Mouse (Mus musculus): ENCODE data around the gene Clpp.

Clpp gene

DNA sequence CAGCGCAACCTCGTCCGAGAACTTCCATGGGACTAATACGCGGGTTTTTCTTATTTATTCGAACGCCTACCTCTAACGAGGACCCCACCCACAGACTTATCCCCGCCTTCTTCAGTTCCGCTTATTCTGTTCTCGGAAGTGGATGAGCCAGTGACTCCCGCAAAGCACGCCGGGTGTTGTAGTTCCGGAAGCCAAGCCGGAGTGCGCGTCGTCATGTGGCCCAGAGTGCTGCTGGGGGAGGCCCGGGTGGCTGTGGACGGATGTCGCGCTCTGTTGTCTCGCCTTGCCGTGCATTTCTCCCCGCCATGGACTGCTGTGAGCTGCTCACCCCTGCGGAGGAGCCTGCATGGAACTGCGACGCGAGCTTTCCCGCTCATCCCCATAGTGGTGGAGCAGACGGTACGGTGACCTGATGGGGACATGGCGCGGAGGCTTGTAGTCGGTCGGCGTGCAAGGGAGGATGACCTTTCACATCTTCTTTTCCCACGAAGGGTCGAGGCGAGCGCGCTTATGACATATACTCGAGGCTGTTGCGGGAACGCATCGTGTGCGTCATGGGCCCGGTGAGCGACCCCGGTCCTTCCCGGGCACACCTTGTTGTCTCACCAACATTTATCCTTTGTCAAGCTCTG, at the start of gene Clpp:
Gene Clpp (plus strand): TSS at position 191 of the 632 bp plus-strand sequence.
- peak; percentile 97 for DNase-seq (ENCODE audit: low read depth)

- DNase-seq (ENCODE audit: low read depth): peak; percentile 62
These were observed 39.2 kb upstream of the Clpp start for GRCm38 (mm10) chr17:56950915-56951314.

DNA sequence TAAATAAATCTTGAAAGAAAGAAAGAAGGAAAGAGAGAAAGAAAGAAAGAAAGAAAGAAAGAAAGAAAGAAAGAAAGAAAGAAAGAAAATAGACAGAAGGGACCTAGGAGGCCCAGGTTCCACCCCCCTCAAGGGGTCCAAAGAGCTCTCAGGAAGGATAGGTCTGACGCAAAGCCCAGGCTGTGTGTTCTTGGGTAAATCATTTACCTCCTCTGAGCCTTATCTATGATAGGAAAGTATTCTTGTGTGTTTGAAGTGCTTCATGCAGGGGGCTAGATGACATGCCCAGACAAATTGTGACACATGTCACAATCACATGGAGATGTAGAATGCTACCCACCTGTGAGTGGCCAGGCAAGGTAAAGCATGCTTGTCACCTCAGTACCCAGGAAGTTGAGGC, 37.5 kb upstream of the Clpp start:
- DNase-seq (ENCODE audit: low read depth): no peak

- no peak for DNase-seq (ENCODE audit: low read depth)
These were observed 35.2 kb upstream of the Clpp start for GRCm38 (mm10) chr17:56954871-56955270.

DNA sequence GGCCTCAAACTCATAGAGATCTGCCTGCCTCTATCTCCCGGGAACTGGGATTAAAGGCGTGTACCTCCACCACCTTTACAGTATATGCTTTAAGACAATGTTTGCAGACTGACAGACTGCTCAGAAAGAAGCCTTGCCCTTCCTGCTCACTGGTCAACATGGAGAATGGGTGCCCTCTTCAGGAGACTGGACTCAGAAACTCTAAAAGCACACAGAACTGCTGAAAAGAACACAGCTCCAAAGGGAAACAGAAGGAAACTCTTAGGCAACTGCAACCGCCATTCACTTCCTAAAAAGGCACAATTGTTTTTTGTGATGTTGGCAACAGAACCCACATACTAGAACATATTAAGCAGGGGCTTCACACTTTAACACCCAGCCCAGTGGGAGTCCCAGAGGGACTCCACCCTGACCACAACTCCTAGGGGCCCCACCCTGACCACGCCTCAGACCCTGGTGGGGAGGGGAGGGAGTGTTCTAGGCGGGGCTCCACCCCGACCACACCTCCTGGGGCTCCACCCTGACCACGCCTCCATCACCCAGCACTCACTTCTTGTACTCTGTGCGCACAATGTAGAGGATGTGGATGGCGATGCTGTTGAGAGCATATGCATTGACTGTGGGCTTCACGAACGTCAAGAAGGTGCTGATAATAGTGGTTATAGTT, 32.2 kb upstream of the Clpp start:
- peak; percentile 68 for DNase-seq (ENCODE audit: low read depth)

DNA sequence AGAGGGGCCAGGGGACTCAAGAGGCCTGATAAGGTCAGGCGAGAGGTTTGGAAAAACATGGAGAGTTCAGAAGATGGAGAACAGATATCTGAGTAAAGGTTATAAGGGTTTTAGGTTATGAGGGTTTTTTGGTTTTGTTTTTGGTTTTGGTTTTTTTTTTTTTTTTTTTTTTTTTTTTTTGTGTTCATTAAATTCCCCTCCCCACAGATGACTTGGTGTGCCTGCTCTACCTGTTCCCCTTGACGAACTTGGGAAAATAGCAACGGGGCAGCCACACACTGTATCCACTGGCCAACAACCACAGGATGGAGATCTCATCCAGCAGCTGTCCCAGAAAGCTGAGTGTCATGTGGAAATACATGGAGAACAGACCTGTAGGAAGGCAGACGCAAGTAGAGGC, 31.4 kb upstream of the Clpp start:
- no peak for DNase-seq (ENCODE audit: low read depth)

- DNase-seq (ENCODE audit: low read depth): no peak
These were observed 28.2 kb upstream of the Clpp start for GRCm38 (mm10) chr17:56961880-56962279.

DNA sequence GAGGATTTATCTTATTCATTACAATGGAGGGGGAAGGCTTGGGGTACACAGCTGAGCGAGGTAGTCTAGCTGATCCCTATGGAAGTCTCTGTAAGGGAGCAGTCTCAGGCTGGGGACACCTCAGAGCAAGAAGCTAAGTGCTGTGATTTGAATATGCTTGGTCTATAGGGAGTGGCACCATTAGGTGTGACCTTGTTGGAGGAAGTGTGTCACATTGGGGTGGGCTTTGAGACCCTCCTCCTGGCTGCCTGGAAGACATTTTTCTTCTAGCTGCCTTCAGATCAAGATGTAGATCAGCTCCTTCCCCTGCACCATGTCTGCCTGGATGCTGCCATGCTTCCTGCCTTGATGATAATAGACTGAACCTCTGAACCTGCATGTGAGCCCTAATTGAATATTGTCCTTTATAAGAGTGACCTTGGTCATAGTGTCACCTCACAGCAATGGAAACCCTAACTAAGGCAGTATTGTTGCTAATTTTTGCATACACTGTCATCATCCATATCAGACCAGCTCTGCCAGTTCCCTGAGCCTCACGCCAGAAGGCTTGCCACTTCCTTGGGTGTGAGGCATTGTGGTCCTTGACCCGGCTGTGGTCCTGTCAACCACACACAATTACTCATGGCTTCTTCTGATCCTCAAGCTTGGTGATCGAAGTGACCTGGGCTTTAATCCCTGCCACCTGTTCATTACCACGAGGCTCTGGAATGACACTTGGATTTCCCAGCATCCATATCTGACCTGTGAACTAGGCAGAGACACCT, 27.3 kb upstream of the Clpp start:
- DNase-seq (ENCODE audit: low read depth): no peak

DNA sequence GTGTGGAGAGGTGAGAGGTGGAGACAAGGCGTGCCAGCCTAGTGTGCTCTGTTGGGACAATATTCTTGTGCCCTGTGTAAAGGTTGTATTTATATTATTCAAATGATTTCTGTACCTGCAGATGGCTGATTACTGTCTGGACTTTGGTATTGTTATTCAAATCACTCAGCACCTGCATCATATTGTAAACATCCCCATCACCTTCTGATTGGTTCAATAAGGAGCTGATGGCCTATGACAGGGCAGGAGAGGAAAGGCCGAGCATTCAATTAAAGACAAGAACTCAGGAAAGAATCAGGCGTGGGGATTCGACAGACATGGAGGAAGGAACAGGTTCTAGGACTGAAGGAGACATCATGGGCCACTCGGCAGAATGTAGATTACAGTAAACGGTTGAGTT, 26.5 kb upstream of the Clpp start:
- no peak for DNase-seq (ENCODE audit: low read depth)

GRCm38 (mm10) chr17:56969321-56969720, 20.8 kb upstream of the Clpp start:
- no peak for DNase-seq (ENCODE audit: low read depth)

GRCm38 (mm10) chr17:56970081-56970480, 20.0 kb upstream of the Clpp start:
- DNase-seq (ENCODE audit: low read depth): no peak

GRCm38 (mm10) chr17:56973956-56974707, 16.0 kb upstream of the Clpp start:
- no peak for DNase-seq (ENCODE audit: low read depth)

DNA sequence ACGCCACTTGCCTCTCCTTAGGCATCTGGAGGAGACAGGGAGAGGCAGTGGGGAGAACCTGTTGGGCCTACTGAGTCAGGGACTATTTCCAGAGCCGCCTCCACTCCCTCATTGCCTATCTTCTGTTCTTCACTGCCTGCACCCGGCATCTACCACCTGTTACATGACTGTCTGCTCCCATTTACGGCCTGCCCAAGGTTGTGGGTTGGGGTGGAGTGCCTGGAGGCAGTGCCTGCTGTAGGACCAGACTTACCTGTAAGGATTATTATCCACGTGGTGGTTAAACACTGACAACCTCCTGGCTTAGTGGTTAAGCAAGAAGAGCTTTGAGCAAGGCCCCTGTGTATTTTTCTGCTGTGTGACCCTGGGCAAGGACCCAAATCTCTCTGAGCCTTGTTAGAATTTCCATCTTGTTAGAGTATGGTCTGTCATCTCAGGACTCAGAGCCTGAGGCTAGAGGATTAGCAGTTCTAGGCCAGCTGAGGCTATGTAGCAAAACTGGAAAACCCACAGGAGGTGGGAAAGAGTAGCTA, 15.3 kb upstream of the Clpp start:
- no peak for DNase-seq (ENCODE audit: low read depth)

GRCm38 (mm10) chr17:56975391-56975790, 14.7 kb upstream of the Clpp start:
- DNase-seq (ENCODE audit: low read depth): no peak

DNA sequence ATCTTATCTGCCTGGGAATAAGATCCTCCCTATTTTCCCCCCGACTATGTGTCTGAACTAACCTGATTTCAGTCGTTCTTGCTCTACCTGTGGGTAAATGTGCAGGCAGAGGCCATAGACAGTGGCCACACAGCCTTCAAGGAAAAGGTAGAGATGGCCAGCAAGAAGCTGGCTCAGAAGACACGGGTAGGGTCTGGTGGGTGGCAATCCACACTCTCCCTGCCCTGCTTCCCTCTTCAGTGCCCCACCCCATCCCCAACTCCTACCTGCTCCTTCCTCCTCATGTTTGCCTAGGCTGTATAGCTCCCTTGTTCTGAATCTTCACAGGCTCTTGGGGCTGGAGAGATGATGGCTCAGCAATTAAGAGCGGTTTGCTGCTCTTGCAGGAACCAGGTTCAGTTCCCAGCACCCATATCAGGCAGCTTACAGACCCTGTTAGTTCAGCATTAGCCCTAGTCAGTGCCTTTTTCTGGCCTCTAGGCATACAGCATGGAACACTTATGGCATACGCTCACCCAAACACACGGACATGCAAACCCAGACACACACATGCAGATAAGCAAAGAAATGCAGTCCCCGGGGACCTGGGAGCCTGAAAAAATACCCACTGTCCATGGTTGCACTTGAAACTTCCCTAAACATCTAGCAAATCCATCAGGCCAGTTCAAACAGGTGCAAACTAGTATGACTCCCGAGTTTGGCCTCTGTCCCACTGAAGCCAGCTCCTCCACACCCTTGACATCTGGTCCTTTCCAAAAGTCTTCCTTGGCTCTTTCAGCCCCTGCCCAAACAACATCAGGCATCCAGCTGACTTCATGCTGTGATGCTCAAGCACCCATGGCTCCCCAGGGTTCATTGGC, 13.3 kb upstream of the Clpp start:
- DNase-seq (ENCODE audit: low read depth): no peak

- DNase-seq (ENCODE audit: low read depth): no peak
These were observed 10.6 kb upstream of the Clpp start for GRCm38 (mm10) chr17:56979524-56979923.

DNA sequence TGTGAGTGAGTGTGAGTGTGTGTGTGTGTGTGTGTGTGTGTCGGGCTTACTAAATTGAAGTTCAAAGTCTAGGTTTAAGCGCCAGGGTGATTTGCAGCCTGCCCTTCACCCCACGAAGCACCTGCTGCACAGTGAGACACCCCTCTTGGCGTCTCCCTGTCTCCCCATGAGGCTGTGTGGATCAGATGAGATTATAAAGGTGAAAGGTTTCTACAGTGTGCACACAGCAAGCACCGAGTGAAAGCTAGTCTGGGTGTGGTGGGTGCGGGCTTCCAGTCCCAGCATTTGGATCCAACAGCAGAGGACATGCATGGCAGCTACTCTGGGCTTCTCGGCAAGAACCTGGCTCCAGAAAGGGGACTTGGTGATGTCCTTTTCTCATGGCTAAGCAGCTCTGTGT, 9.1 kb upstream of the Clpp start:
- DNase-seq (ENCODE audit: low read depth): no peak

DNA sequence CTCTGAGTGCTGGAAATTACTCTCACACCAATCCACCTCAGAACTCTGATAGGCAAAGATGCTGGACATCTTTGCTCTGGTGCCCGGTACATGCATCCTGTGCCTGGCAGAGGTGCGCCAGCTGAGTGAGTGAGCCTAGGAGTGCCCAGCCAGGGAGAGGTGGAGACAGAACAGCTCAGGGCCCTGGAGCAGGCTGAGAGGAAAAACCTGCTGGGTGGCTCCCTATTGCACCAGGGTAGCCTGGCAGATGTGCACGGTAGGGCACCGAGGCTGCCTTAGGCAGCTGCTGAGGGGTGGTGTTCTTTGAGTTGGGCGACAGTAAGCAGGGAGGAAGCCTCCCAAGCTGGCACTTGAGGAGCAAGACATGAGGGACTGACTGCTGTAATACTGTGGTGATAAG, 8.1 kb upstream of the Clpp start, which contains the start of gene Acer1:
Gene Acer1 (minus strand): TSS at position 114 of the 400 bp plus-strand sequence.
- DNase-seq (ENCODE audit: low read depth): no peak

DNA sequence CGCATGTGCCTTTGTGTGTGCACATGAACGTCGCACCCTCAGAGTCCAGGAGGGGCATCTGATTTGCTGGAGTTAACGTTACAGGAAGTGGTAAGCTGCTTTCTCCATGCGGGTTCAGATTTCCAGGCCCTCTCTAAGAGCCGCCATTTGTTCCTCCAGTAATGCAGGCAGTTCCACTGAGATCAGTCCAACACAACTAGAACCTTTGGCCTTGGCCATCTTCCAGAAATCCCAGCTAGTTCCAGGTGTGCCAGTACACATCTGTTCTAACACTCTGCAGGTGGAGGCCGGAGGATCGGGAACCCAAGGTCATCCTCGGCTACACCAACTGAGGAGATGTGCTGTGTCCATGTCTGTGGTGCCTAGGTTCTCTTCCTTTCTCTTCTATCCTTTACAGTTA, 5.2 kb upstream of the Clpp start:
- no peak for DNase-seq (ENCODE audit: low read depth)

DNA sequence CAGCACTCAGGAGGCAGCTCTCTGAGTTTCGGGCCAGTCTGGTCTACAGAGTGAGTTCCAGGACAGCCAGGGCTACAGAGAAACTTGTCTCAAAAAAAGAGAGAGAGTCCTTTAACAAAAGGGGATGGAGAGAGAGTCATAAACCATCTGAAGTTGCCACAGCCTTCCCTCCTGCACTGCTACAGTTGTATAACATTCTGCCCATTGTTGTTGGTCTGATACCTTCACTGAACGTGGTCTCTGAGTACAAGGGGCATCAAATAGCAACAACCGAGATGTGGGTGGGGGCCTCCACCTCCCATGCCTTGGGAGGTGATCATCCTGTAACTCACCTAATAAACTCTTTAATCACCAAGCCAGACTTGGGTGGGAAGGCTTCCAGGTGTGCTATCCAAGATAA, 4.4 kb upstream of the Clpp start:
- DNase-seq (ENCODE audit: low read depth): no peak

DNA sequence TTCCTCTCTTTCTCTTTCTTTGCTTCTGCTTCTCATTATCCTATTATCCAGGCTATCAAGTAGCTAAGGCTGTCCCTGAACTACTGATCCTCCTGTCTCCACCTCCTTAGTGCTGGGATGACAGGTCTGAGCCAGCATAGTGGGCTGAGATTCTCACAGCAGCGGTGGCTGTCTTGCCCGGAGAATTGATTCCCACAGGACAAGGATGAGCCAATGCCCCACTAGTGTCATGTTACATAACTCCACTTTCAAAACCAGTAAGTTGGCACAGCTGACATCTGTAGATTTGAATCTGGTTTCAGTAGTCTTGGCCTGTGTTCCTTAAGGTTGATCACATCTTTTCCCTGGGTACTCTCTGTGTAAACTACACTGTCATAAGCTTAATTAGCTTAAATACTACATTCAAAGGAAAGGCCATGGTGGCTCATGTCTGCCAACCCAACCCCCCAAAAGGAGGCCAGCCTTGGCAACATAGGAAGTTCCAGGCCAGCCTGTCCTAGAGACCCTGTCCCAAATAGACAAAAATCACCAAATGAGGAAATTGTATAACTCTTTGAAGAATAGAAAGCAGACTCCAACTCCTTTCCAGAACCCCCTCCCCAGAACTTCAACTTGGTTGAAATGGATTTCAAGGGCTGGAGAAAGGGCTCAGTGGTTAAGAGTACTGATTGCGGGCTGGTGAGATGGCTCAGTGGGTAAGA, 3.9 kb upstream of the Clpp start:
- DNase-seq (ENCODE audit: low read depth): no peak
